Mouse (Mus musculus) macrophage (primary cell): ENCODE data around the gene Pde4b. TPM values are rescaled to one million over a fixed set of nuclear protein-coding genes. Genes with fewer than 3 reads are reported as not detected.
"Not testable (repeated sequence)": the region's sequence is repeated elsewhere in the genome, so short reads cannot be mapped to it uniquely, and the experiment has no call there.

ENCODE experiments used
- H3K27ac ChIP-seq: fragments of 350-480 bp; formaldehyde crosslinking; 2 replicates; pipeline ENCODE4 v1.9.0; 2021
- H3K36me3 ChIP-seq: fragments of 350-480 bp; formaldehyde crosslinking; 2 replicates; pipeline ENCODE4 v1.9.0; 2021; ENCODE audit errors: inconsistent target
- H3K4me3 ChIP-seq: fragments of 350-480 bp; formaldehyde crosslinking; 2 replicates; pipeline ENCODE4 v1.9.0; 2021; ENCODE audit errors: inconsistent target
- H3K79me2 ChIP-seq: fragments of 350-480 bp; formaldehyde crosslinking; 2 replicates; pipeline ENCODE4 v1.9.0; 2021; ENCODE audit errors: inconsistent target
- WGBS: methylation state at CpG from one replicate; pipeline ENCODE4 v1.1.7; 2026; ENCODE audit warnings: inconsistent platforms; ENCODE audit not compliant: missing documents; 5-methylcytosine and 5-hydroxymethylcytosine counted together
- polyA plus RNA-seq: library from polyadenylated mRNA; stranded (reverse); fragments of 250-400 nt; gene quantifications from 3 replicates; pipeline ENCODE4 v1.2.4, GENCODE M21; 2018; ENCODE audit warnings: inconsistent platforms

Pde4b gene
- polyA plus RNA-seq, 1 experiment from 2014 or later, result 9.6 TPM

DNA sequence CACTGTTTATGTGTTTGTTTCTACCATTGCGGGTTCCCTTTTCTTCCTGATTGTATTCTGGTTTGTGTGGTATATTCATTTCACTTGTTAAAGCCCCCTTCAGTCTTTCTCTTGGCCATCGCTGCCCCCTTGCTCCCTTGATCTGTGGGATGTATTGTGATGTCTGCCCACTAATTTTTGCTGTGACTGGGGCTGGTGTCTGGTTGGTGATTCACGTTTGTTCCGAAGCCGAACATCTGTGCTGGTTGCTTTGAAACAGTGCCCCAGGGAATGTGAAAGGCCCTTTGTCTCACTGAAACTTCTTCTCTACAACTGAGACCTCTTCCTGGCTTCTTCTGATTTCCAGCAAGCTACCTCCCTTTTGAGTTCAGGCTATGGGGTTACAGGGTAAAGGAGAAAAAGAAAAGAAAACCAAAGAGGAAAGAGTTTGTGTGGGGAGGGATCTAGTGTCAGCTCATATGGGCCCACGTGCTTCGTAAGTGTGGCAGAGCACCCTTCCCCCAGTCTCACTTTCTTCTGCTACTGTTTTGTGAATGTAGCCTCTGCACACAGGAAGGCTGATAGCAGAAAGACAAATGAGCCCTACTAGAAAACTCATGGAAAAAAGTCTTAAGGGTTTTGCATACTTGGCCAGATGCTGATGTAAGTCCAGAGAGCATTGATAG is 396.1 kb downstream of the Pde4b start:
- Histone ChIP-seq H3K79me2 (no peaks in the 10 kb centered on the region), H3K27ac (no peak overlapping the region), H3K4me3 (no peak overlapping the region), H3K36me3 (no peaks in the 10 kb centered on the region)
- WGBS, result 86% methylated on average over 7 of the region's 7 CpGs

DNA sequence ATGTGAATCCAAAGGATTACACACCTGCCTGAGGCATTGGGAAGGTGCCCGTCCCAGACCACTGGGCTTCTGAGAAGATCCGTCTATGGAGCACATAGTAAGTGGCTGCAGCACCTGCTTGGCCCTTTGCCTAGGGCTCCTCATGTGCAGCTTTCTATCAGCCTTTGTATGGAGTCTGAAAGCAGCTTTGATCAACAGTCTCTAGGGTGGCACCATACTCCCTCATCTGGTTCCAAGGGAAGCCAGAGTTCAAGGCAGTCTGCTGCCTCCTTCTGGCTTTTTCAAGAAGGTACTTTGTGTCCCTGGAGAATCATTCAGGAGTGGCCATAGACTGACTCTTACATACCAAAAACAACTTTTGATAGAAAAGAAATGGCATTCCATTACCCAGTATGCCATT is 397.4 kb downstream of the Pde4b start:
- no peak overlapping the region for H3K27ac ChIP-seq
- no peaks in the 10 kb centered on the region for H3K79me2 ChIP-seq
- 90% methylated on average over 2 of the region's 2 CpGs for WGBS
- no peaks in the 10 kb centered on the region for H3K36me3 ChIP-seq
- H3K4me3 ChIP-seq, result no peak overlapping the region

GRCm38 (mm10) chr4:102486134-102486920 is 399.0 kb downstream of the Pde4b start:
- H3K79me2 ChIP-seq, result no peaks in the 10 kb centered on the region
- H3K4me3 ChIP-seq, result no peak overlapping the region
- H3K36me3 ChIP-seq, result no peaks in the 10 kb centered on the region
- 75% methylated on average over 4 of the region's 4 CpGs for WGBS
- no peak overlapping the region for H3K27ac ChIP-seq

- 88% methylated on average over 3 of the region's 3 CpGs for WGBS
- Histone ChIP-seq H3K79me2 (no peaks in the 10 kb centered on the region), H3K36me3 (no peaks in the 10 kb centered on the region), H3K27ac (no peak overlapping the region), H3K4me3 (no peak overlapping the region)
These were observed 399.5 kb downstream of the Pde4b start for GRCm38 (mm10) chr4:102486921-102487240.

GRCm38 (mm10) chr4:102488000-102488399 is 400.7 kb downstream of the Pde4b start:
- H3K27ac ChIP-seq, result no peak overlapping the region
- H3K79me2 ChIP-seq, result no peaks in the 10 kb centered on the region
- 62% methylated on average over 2 of the region's 2 CpGs for whole genome bisulfite sequencing
- H3K4me3 ChIP-seq, result no peak overlapping the region
- no peaks in the 10 kb centered on the region for H3K36me3 ChIP-seq

GRCm38 (mm10) chr4:102491468-102492123 is 404.3 kb downstream of the Pde4b start:
- H3K79me2 ChIP-seq, result no peaks in the 10 kb centered on the region
- H3K36me3 ChIP-seq, result no peaks in the 10 kb centered on the region
- no peak overlapping the region for H3K4me3 ChIP-seq
- WGBS, result 87% methylated on average over 11 of the region's 11 CpGs
- H3K27ac ChIP-seq, result no peak overlapping the region

DNA sequence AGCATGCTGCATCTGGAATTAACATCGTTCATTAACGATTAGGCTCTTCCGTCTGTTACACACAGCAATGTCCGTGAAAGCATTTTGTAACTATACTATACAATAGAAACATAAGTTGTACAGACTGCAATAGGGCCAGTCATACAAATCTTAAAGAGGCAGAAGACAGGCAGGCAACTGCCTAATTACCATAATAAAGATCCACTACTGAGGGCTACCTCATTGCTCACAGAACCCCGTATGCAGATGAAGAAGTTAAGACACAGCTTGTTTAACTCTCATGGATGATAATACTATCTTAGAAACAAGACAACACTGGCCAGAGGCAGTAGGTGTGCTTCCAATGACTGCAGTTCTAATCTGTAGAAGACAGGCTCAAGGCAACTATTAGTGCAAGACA is 405.6 kb downstream of the Pde4b start:
- 95% methylated on average over 5 of the region's 5 CpGs for WGBS
- Histone ChIP-seq H3K4me3 (no peak overlapping the region), H3K79me2 (no peaks in the 10 kb centered on the region), H3K27ac (no peak overlapping the region), H3K36me3 (no peaks in the 10 kb centered on the region)

- Histone ChIP-seq H3K4me3 (no peak overlapping the region), H3K79me2 (no peaks in the 10 kb centered on the region), H3K27ac (no peak overlapping the region), H3K36me3 (no peaks in the 10 kb centered on the region)
- 47% methylated on average over 4 of the region's 4 CpGs for WGBS
These were observed 406.2 kb downstream of the Pde4b start for GRCm38 (mm10) chr4:102493342-102494128.

DNA sequence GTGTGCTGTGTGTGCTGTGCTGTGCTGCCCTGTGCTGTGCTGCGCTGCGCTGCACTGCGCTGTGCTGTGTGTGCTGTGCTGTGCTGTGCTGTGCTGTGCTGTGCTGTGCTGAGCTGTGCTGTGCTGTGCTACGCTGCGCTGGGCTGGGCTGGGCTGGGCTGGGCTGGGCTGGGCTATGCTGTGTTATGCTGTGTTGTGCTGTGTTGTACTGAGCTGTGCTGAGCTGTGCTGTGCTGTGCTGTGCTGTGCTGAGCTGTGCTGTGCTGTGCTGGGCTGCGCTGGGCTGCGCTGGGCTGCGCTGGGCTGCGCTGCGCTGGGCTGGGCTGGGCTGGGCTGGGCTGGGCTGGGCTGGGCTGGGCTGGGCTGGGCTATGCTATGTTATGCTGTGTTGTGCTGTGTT is 406.9 kb downstream of the Pde4b start:
- not testable (repeated sequence) for H3K4me3 ChIP-seq, H3K36me3 ChIP-seq, H3K27ac ChIP-seq, H3K79me2 ChIP-seq
- 100% methylated on average over 5 of the region's 10 CpGs for WGBS

- no peaks in the 10 kb centered on the region for H3K79me2 ChIP-seq
- H3K27ac ChIP-seq, result no peak overlapping the region
- no peaks in the 10 kb centered on the region for H3K36me3 ChIP-seq
- 55% methylated on average over 5 of the region's 5 CpGs for WGBS
- H3K4me3 ChIP-seq, result no peak overlapping the region
These were observed 407.7 kb downstream of the Pde4b start for GRCm38 (mm10) chr4:102495001-102495400.

DNA sequence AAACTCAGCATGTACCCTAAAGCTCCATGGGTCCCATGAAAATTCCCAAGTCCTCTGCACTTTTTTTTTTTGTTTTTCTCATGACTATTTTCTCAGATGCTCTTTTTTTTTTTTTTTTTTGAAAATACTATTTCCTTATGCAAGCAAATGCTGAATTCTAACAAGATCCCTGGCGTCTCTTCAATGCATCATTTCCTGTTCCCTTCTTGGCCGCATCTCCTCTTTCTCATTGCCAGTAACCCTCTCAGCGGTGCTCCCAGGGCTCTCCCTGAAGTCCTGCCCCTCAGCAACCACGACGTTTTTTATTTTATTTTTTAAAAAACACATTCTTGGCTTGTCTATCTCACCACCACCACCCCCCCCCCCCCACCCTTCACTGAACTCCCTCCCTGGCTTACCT is 408.1 kb downstream of the Pde4b start:
- H3K4me3 ChIP-seq, result no peak overlapping the region
- no peaks in the 10 kb centered on the region for H3K36me3 ChIP-seq
- WGBS, result 2% methylated on average over 5 of the region's 5 CpGs
- no peak overlapping the region for H3K27ac ChIP-seq
- no peaks in the 10 kb centered on the region for H3K79me2 ChIP-seq

GRCm38 (mm10) chr4:102496269-102497177 is 409.2 kb downstream of the Pde4b start:
- no peak overlapping the region for H3K27ac ChIP-seq
- 90% methylated on average over 20 of the region's 20 CpGs for WGBS
- H3K4me3 ChIP-seq, result no peak overlapping the region
- H3K79me2 ChIP-seq, result no peaks in the 10 kb centered on the region
- no peaks in the 10 kb centered on the region for H3K36me3 ChIP-seq

DNA sequence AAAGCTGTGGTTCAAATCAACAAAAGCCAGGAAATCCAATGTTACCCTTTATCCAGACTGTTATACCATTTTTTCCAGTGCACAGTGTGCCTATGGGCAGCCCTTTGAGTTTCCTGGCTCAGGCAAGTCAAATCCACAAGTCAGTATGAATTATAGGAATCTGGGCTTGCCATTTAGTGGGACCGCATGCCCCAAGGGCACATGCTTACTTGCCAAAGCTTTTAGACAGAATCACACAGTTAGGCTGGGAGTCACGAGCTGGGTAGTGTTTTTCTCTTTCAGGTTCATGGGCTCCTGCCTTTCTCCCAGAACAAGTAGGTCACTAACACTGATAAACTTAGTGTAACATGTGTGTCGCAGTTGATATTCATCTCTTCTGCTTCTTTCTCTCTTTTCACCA is 409.9 kb downstream of the Pde4b start:
- Histone ChIP-seq H3K27ac (no peak overlapping the region), H3K79me2 (no peaks in the 10 kb centered on the region), H3K36me3 (no peaks in the 10 kb centered on the region), H3K4me3 (no peak overlapping the region)
- 97% methylated on average over 3 of the region's 3 CpGs for WGBS
